Mouse (Mus musculus): ENCODE results near the gene Gpr182.

Gene Gpr182

DNA sequence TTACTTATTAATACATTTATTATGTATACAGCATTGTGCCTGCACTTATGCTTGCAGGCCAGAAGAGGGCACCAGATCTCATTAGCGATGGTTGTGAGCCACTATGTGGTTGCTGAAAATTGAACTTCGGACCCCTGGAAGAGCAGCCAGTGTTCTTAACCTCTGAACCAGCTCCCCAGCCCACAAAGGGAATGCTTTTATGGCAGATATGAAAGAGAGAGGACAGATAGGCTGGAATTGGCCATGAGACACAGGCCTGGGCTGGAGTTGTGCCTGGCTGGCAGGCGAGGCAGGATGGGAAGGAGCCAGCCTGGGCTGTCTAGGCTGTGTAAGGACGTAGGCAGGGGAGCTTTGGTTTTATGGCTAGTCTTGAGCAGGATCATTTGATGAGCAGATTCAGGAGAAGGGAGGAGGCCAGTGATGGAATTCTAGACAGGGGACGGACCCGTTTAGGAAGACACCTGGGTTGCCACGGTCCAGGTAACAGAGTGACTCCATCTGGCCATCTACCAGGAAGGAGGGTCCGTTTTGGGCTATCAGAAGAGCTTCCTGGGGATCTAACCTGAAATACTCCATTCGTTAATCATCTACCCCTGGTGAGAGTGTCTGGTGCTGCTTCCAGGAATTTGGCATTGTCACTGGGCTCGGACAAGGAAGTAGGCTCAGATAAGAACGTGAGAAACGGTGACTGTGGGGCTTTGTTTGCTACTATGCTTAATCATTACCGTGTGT is 13.2 kb downstream of the Gpr182 start:
- peak; percentile 34 for DNase-seq

DNA sequence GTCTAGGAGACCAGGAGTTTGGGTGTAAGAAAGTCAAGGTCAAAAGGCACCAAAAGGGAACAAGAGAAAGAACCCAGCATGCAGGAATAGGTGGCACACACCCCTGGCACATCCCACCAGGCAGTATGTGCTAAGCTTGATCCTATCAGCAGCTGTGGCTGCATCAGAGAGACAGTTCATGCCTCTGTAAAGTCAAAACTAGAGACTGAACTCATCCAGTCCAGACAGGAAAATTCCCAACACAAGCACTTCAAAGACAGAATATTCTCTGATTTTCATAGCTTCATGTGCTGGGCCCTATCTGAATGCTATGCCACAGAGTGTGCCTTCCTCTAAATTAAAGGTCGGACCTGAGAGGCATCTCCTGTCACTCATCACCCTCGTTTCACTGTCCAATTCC is 14.0 kb downstream of the Gpr182 start:
- DNase-seq, result no peak

DNA sequence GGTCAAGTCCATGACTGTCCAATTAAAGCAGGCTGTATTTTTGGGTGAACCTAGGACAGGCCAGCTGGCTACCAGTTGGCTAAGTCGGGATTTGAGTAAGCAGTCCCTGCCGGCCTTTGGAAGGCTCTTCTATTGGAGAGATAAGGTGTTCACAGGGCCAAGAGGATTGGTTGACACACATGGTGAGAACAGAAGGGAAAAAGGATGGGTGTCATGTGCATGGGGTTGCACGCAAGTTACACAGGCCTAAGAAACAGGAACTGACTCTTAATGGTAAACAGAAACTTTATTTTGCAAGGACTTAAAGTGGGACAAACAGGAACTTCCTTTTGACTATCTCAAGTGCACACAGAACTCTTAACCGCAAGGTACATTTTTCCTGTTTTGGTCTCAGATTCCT is 14.6 kb downstream of the Gpr182 start:
- no peak for DNase-seq

DNA sequence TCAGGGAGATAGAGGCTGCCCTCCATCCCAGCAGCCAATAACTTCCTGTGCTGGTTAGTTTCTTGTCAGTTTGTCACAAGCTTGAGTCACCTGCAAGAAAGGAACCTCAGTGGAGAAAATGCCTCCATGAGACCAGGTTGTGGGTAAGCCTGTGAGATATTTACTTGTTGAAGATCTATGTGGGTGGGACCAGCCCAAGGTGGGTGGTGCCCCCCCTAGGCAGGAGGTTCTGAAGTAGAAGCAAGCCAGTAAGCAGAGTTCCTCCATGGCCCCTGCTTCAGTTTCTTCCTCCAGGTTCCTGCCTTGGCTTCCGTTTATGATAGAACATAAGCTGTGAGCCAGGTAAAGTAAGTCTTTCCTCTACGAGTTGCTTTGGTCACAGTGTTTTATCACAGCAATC is 15.3 kb downstream of the Gpr182 start:
- DNase-seq, result no peak

DNA sequence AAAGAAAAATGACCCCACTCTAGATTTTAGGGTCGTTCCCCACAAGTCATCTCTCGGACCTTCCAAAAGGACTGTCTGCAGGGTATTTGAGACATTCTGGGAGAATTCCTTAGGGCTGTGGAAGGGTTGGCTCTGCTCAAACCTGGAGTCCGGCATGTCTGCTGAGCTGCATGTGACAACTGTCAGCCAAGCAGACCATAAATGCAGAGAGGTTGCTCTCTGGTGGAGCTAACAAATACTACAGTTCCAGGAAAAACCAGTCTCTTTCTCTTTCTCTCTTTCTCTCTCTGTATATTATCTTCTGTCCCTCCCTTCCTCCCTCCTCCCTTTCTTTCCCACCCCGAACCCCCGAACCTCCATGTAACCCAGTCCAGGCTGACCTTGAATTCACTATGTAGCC is 17.1 kb downstream of the Gpr182 start:
- no peak for DNase-seq

DNA sequence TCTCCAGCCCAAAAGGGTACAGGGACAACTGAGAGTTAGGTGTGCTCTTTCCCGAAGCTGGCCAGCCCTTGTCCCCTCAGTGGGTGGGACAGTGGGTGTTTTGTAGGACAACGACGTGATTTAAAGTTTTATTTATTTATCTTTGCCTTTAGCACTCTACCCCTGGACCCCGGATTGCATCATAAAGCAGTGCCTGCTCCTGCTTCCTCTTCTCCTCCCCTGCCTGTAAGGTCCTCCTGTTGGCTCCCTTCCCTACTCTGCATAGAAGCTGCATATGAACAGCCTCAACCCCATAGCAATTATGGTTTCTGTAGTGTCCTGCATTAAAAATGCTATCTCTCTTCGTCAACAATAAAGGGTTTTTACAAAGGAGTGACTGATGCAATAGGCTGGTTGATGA is 20.1 kb downstream of the Gpr182 start:
- DNase-seq, result no peak

DNA sequence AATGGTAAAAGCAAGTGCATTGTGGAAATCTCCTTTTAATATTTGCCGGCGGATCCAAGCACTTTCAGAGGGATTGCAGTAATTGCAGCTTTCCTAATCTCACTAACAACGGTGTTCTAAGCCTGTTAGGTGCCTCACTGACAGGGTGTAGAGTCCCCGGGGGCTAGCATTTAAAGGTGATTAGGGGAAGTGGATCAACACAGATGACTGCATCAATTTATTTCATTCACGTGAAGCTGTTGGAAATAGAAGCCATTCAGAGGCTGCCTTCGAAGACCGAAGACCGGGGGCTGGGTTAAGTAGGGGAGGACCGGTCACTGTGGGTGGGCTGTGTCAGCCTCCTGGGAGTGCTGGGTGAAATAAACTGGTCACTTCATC is 20.6 kb downstream of the Gpr182 start:
- DNase-seq, result no peak

DNA sequence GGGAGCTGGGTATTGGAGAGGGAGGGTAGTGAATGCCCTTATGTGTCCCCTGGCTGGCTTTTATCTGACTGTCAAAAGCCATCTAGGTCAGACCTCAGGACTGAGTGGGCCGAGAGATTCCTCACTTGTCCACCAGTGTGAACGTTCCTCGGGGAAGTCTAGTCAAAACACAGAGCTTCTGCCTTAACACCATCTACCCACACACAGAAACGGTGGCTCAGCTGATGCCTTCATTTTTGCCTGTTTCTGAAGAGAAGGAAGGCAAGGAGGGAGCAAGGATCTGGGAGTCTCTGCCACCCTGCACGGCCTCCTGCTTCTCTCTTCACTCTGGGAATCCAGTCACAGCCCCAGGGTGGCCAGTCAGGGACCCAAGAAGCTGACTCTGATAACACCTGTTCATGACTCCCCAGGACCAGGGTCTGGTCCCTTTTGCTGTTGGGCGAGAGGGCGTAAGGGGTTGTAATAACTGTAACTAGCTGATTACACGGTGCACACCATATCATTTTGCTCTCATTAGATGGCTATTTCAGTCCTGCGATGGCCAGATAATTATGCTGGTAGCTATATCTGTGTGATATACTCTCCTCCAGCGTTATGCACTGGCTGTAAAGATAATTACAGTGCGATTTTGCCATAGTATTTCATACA is 21.1 kb downstream of the Gpr182 start:
- DNase-seq, result no peak

DNA sequence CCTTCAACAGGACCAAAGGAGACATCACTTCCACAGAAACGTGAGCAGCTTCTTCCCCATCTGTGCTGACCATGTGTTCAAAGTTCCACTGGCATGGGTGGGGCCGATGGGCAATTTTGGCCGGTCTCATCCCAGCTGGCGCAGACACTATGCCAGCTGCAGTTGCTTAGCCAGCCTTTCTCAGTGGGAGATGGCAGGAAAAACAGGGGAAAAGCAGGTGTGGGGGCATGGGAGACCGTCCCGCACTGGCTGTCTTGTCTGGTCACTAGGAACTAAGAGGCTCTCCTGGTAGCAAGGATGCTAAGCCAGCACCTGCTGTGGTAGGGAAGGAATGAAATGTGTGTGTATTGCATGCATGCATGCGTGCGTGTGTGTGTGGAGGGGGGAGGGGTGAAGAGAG is 23.1 kb downstream of the Gpr182 start:
- no peak for DNase-seq

DNA sequence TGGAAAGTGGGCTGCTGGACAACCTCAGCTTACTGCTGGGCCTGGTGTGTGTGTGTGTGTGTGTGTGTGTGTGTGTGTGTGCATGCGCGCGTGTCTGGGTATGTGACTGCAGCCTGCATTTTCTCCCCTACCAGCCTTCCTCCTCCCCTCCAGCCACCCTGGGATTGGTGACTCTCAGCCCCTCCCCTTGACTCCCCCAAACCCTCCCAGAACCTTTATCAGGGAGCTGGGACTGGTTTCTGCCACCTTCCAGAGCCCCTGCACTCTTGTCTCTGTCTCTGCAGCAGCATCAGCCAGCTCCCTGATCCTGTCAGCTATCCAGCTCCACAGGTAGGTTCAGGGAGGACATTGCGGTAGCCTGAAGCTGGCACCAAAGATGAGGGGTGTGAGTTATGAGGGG is 26.4 kb downstream of the Gpr182 start:
- DNase-seq, result no peak

DNA sequence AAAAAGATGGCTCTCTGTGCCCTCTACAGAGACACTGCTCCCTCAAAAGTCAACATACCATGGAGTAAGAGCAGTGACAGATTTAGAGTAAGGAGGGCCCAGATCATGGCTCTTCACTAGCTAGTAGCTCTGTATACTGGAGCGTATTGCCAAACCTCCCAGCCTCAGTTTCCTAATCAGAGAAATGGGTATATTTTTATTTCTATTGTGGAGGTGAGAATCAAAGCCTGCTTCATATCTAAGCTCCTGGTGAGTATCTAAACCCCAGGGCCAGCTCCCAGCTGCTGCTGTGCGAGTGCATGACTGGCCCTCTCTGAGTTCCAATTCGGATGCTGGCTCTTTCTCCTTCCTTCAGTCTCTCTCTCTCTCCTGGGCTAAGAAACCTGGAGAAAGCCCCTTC is 27.4 kb downstream of the Gpr182 start, which contains the start of gene Tac2:
TSS of gene Tac2 (plus strand) at position 301 of the 400 bp plus-strand sequence.
- DNase-seq, result no peak

DNA sequence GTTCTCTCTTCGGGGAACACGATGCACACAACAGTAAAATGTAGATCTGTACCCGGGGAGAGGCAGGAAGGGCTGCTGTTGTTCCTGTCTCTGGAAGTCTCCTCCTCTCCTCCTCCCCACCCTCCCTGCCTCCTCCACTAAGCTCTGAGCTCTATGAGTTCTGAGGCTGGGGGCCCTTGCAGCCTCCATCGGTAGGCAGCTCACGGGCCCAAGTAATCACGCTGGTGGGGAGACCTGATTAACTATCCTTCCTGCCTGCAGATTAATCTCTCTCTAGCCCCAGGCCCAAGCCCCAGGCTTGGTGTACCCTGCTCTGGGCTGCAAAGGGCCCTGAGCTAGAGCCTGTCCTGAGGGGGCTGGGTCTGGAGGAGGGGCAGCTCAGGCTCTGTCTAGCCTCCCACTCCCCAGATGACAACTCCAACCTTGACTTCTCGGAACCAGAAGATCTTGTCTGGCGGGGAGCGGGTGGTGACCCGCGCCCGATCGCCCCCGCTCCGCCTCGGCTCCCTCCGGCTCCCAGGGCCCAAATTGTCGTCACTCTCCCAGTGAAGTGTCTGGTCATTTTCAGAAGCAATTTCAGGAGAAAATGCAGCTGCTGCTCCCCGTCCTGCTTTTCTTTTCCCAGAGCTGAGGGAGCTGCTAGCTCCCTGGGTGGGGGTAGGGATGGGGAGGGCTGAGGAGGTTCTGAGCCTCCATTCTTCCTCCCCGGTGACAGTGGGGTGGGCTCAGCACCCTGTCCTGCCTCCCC is 29.7 kb downstream of the Gpr182 start:
- no peak for DNase-seq

DNA sequence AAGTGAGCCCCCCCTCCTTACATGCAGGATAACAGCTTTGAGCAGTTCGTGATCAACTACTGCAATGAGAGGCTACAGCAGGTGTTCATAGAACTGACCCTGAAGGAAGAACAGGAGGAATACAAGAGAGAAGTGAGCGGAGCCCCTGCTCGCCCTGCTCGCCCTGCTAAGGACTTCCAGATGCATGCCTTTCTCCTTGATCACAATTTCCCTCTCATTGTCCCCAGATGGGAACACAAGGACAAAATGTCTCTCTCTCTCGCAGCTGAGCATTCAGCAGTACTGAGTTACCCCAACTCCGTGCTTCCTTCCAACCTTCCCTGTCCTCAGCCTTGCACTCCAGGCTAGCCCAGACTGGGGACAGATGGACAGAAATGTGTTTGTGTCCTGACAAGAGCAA is 38.8 kb downstream of the Gpr182 start:
- DNase-seq, result no peak

DNA sequence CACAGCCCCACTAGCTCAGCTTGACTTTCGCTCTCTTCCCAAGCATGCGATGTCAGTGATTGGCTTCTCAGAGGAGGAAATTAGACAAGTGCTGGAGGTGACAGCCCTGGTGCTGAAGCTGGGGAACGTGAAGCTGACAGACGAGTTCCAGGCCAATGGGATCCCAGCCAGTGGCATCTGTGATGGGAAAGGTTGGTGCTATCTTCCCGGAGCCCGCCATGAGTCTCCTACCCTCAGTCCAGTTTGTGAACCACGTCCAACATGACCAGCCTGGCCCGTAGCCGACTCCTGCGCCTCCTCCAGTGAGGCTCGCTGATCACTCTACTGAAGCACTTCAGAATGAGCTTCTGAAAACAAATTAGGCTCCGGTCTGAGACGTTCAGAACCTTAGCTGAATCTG is 41.2 kb downstream of the Gpr182 start:
- no peak for DNase-seq

DNA sequence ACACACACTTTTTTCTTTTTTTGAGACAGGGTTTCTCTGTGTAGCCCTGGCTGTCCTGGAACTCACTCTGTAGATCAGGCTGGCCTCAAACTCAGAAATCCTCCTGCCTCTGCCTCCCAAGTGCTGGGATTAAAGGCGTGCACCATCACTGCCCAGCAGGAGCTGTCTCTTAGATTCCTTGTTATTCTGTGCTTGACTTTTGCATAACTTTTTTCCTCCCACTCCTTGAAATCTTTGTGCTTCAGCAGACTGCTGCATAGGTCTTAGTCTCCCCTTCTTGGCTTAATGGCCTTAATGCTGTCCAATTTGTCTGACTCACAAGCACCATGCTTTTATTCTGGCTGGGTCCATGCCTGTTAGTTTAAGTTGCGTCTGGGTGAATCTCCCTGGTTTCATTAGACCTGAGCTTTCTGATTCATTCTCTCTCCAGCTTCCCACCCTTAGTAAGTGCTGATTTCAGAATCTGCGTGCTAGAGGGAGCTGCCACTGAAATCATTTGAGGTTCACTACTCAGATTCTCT is 42.6 kb downstream of the Gpr182 start:
- DNase-seq, result no peak

DNA sequence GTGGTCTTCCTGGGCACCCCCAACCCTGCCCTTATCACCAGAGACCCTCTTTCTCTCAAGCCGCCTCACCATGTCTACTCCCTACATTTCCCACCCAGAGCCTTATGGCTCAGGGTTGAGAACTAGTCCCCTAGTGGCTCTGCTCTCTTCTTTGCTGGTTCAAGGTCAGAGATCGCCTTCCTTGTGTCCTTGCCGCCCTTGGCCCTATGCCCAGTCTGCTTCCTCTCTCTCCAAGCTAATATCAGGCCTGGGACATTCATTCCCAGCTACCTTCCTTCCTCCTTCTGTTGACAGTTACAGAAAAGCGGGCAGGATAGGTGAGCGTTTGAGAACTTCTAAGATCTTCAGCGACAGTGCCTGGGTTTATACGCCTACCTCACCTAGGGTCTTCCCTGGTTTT is 43.8 kb downstream of the Gpr182 start:
- DNase-seq, result no peak

DNA sequence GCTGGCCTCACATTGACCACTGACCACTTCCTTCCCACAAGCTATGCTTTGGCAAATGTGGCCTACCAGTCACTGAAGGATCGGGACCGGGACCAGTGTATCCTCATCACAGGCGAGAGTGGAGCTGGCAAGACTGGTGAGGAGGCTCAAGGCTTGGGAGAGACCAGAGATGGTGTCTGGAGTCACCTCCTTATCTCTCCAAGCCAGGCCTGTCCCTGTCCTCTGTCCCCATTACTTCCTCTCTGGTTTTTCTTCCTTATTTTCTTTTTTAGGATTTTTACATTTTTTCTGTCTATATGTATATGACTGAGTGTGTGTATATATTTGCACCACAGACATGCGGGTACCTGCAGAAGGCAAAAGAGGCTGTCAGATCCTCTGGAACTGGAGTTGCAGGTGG is 45.7 kb downstream of the Gpr182 start:
- DNase-seq, result no peak

DNA sequence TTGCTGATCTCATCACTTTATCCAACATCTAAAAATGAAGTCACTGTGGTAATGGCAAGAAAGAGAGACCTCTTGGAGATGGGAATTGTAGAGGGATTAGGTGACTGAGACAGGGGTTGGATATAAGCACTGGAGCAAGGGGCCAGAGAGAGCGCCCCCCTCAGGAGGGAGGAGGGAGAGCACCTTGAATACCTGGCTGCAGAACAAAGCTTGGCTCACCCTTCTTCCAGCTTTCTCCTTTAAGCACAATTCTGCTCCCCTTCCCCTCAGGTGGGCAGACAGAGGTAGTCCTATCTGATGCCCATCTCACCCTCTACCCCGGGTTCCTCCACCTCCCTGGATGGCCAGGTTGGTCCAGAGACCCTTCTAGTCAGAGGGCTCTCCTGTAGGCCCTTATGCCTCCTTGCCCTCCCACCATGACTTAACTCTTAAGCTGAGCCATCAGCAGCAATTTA is 46.7 kb downstream of the Gpr182 start, which contains the start of gene Myo1a:
TSS of gene Myo1a (plus strand) at position 405 of the 455 bp plus-strand sequence.
- DNase-seq, result no peak

DNA sequence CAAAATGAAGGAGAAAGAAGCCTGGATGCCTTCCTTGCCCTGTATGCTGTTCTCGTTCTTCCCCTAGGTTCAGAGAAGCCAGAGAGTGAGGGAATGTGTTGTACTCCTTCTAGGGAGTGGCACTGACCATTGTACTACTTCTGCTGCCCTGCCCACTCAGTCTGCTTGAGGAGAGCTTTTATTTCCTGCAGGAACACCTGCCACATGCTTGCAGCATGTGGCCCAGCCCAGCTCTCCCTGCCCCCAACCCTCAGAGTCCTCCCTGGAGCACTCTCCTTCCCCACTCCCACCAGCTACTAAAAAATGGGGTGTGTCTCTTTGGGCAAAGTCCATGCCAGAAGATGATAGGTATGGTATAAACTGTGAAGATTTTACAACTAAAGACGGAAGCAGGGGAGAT is 47.2 kb downstream of the Gpr182 start:
- DNase-seq, result no peak

DNA sequence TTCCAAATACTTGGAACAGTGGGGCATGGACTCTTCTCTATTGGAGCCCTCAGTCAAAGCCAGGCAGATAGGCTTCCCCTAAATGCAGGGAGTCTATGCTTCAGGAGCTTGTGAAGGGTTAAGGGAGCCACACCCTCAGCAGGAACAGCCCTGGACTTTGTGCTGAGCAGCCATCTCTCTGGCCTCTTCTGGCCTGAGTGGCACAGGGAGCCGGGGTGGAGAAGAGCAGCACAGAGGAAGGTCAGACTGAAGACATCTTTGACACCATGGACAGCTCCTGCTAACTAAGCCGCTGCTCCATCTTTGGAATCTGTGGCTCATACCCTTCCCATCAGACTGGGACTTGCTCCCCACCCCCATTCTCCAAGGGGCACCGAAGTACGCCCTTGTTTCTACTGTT is 48.2 kb downstream of the Gpr182 start:
- no peak for DNase-seq

DNA sequence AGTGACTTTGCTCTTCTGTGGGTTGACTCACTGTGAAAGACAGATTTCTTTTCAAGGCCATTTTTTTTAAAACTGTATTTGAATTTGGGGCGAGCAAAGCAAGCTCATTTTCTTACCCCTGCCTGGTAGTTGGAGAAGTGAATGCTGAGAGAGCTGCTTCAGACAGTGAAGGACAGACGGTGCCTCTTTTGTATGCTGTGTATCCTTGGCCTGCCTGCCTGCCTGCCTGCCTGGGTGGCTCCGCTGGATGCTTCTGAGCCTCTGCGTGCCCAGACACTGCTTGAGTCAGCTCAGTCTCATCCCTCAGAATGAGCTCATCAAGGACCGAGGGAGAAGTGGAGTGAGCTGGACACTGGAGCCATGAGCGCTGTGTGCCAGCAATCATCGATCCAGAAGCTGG is 52.6 kb downstream of the Gpr182 start:
- DNase-seq, result no peak

Measured in thymus, postnatal 25 days (tissue).